In genomic region chr4:57164578-57165210, GRCm38 (mm10) we compare ENCODE assay signal across 21 mouse cellular contexts. TPM values are rescaled to one million over a fixed set of nuclear protein-coding genes. Genes with fewer than 3 reads are reported as not detected.
DNase-seq lines count a peak whose midpoint lies in the region; ATAC-seq and TF ChIP-seq lines count a peak whose summit lies in the region.
"Had no signal": no experiment of that assay in that cellular context is flagged by ENCODE, and none has a peak within 500 bp of the region (broad histone marks: within the 10 kb centered on the region; RNA-seq: fewer than 3 reads in every experiment).

No protein-coding gene starts in this region.

- no peak for DNase-seq in testis, postnatal 14 days (ENCODE audit: low spot score)
- DNase-seq in adrenal gland, postnatal 14 days: peak; percentile 66
- peak; percentile 78 for DNase-seq in yolk sac, embryonic 10.5 days (ENCODE audit: low spot score)
- DNase-seq in ovary, postnatal 36 days (ENCODE audit: low spot score): no peak
- DNase-seq in cerebellum, postnatal 4 days (ENCODE audit: low spot score in 2 of 2): no peak
- no peak for DNase-seq in urinary bladder, postnatal 10 days (ENCODE audit: low spot score)
- DNase-seq: cerebellum, adult 2 months; heart, postnatal 10 days; kidney, postnatal 4 days; liver, embryonic 13.5 days; lung, embryonic 14.5 days; right cerebral cortex, postnatal 25 days; thymus, postnatal 4 days had no signal

- no peaks in the 10 kb centered on the region for H3K36me3 ChIP-seq in testis, adult 2 months (ENCODE audit: control insufficient read depth, insufficient read depth, low read length)
- no peaks in the 10 kb centered on the region for H3K36me3 ChIP-seq in intestine, embryonic 16.5 days (ENCODE audit: control insufficient read depth, insufficient read depth, low read length)
- H3K36me3 ChIP-seq: embryonic facial prominence, embryonic 12.5 days; G1E; liver, embryonic 13.5 days; midbrain, embryonic 13.5 days; neural tube, embryonic 13.5 days had no signal

- H3K4me3 ChIP-seq in testis, adult 2 months (ENCODE audit: control insufficient read depth, low read depth, low read length): peak overlapping the region; percentile 14
- H3K4me3 ChIP-seq in intestine, embryonic 16.5 days (ENCODE audit: low read length): no peak overlapping the region
- H3K4me3 ChIP-seq: embryonic facial prominence, embryonic 12.5 days; liver, embryonic 13.5 days; midbrain, embryonic 13.5 days; neural tube, embryonic 13.5 days had no signal

- WGBS in intestine, embryonic 16.5 days: 71% methylated on average over 9 of the region's 9 CpGs

- H3K27ac ChIP-seq in testis, adult 2 months (ENCODE audit: control insufficient read depth, insufficient read depth, low read depth, low read length): no peak overlapping the region
- H3K27ac ChIP-seq in intestine, embryonic 16.5 days (ENCODE audit: low read length): peak overlapping the region; percentile 78
- H3K27ac ChIP-seq: embryonic facial prominence, embryonic 12.5 days; liver, embryonic 13.5 days; macrophage; midbrain, embryonic 13.5 days; neural tube, embryonic 13.5 days had no signal

- no peaks in the 10 kb centered on the region for H3K27me3 ChIP-seq in testis, adult 2 months (ENCODE audit: control insufficient read depth, insufficient read depth, low read length)
- H3K27me3 ChIP-seq in intestine, embryonic 16.5 days (replicated peaks; ENCODE audit: control insufficient read depth, insufficient read depth, low read length): no peaks in the 10 kb centered on the region
- H3K27me3 ChIP-seq: embryonic facial prominence, embryonic 12.5 days; midbrain, embryonic 13.5 days; neural tube, embryonic 13.5 days had no signal

- H3K4me1 ChIP-seq in testis, adult 2 months (ENCODE audit: control insufficient read depth, insufficient read depth, low read length): no peaks in the 10 kb centered on the region
- peaks cover 11% of the 10 kb centered on the region; the same call in 1 of the 2 replicates for H3K4me1 ChIP-seq in intestine, embryonic 16.5 days (ENCODE audit: control insufficient read depth, insufficient read depth, low read length)

- TF ChIP-seq CTCF in testis, adult 2 months (IDR thresholded peaks at IDR 0.05; ENCODE audit: control insufficient read depth, insufficient read depth, insufficient replicate concordance, low read depth, low read length): no peak

- ATAC-seq in intestine, embryonic 16.5 days: peak; percentile 67
- ATAC-seq: midbrain, embryonic 13.5 days had no signal

- no peak for TF ChIP-seq POLR2A in testis, adult 2 months (IDR thresholded peaks at IDR 0.05; ENCODE audit: control insufficient read depth, low read depth, low read length)

- no peak overlapping the region for H3K9ac ChIP-seq in intestine, embryonic 16.5 days (ENCODE audit: low read depth, low read length)
- H3K9ac ChIP-seq: embryonic facial prominence, embryonic 12.5 days; liver, embryonic 13.5 days; lung, embryonic 14.5 days; midbrain, embryonic 13.5 days; neural tube, embryonic 13.5 days had no signal

- no peak overlapping the region for H3K4me2 ChIP-seq in intestine, embryonic 16.5 days (ENCODE audit: low read depth, low read length)
- H3K4me2 ChIP-seq: embryonic facial prominence, embryonic 12.5 days; heart, embryonic 11.5 days; liver, embryonic 13.5 days; lung, embryonic 14.5 days; midbrain, embryonic 13.5 days; neural tube, embryonic 13.5 days had no signal

- no peaks in the 10 kb centered on the region for H3K9me3 ChIP-seq in intestine, embryonic 16.5 days (ENCODE audit: control insufficient read depth, low read length)
- H3K9me3 ChIP-seq: embryonic facial prominence, embryonic 12.5 days; liver, embryonic 13.5 days; midbrain, embryonic 13.5 days; neural tube, embryonic 13.5 days had no signal

RNA-seq across cellular contexts. Expression of gene Epb41l4b, which starts 21.5 kb away (rescaled TPM):
- polyA plus RNA-seq in testis, adult 2 months (2012; rRNA removed): 3.1 and 3.8 TPM in 2 replicates
- 3.5 and 5.4 TPM in 2 replicates for total RNA-seq in adrenal gland, postnatal 14 days (2021)
- 13.9 and 16.6 TPM in 2 replicates for polyA plus RNA-seq in intestine, embryonic 16.5 days (2015; fragmentation: Nextera tagmentation; extraction: Ambion mirVana)
- polyA plus RNA-seq: G1E, macrophage had no signal

Comparison
In these comparisons a context has a peak if more than half of its experiments do, and no peak if none do; other contexts are left out.
1. DNase-seq: peak in adrenal gland, postnatal 14 days (single experiment) and yolk sac, embryonic 10.5 days (single experiment); none in testis, postnatal 14 days (single experiment), ovary, postnatal 36 days (single experiment), cerebellum, postnatal 4 days (0 of 2) and urinary bladder, postnatal 10 days (single experiment).